Mouse (Mus musculus): ENCODE data around the gene Bst2. TPM values are rescaled to one million over a fixed set of nuclear protein-coding genes. Genes with fewer than 3 reads are reported as not detected.
"Not testable (repeated sequence)": the region's sequence is repeated elsewhere in the genome, so short reads cannot be mapped to it uniquely, and the experiment has no call there.

The Bst2 gene
- polyA plus RNA-seq, 1 experiment from 2014 or later, result 46.5 TPM

- Histone ChIP-seq H3K36me3 (ENCODE audit: control insufficient read depth, insufficient read depth, low read length) (no peaks in the 10 kb centered on the region), H3K27me3 (ENCODE audit: control insufficient read depth, insufficient read depth, low read length) (peaks cover 12% of the 10 kb centered on the region), H3K4me2 (ENCODE audit: low read depth, low read length) (no peak overlapping the region), H3K9ac (ENCODE audit: low read length) (no peak overlapping the region), H3K4me3 (replicated peaks; ENCODE audit: low read length) (no peak overlapping the region), H3K27ac (ENCODE audit: low read length) (peak overlapping the region; percentile 76), H3K4me1 (ENCODE audit: control insufficient read depth, insufficient read depth, low read length) (peaks cover 19% of the 10 kb centered on the region; the same call in 1 of the 2 replicates), H3K9me3 (replicated peaks; ENCODE audit: control insufficient read depth, low read length) (no peaks in the 10 kb centered on the region)
- 71% methylated on average over 11 of the region's 11 CpGs for WGBS
- ATAC-seq (ENCODE audit: insufficient read depth, low FRiP score), result peak; percentile 42; the same call in 1 of the 2 replicates
Observed at GRCm38 (mm10) chr8:71528362-71529073, 8.7 kb downstream of the Bst2 start.

- Histone ChIP-seq H3K4me3 (replicated peaks; ENCODE audit: low read length) (no peak overlapping the region), H3K4me2 (ENCODE audit: low read depth, low read length) (no peak overlapping the region), H3K27me3 (ENCODE audit: control insufficient read depth, insufficient read depth, low read length) (peaks cover 12% of the 10 kb centered on the region), H3K9ac (ENCODE audit: low read length) (no peak overlapping the region), H3K27ac (ENCODE audit: low read length) (peak overlapping the region; percentile 3), H3K9me3 (replicated peaks; ENCODE audit: control insufficient read depth, low read length) (no peaks in the 10 kb centered on the region), H3K4me1 (ENCODE audit: control insufficient read depth, insufficient read depth, low read length) (peaks cover 19% of the 10 kb centered on the region; the same call in 1 of the 2 replicates), H3K36me3 (ENCODE audit: control insufficient read depth, insufficient read depth, low read length) (no peaks in the 10 kb centered on the region)
- WGBS, result 60% methylated on average over 3 of the region's 3 CpGs
- ATAC-seq (ENCODE audit: insufficient read depth, low FRiP score), result no peak
Observed at GRCm38 (mm10) chr8:71527162-71527870, 9.9 kb downstream of the Bst2 start.

GRCm38 (mm10) chr8:71526272-71526671 lies 11.0 kb downstream of the Bst2 start:
- H3K4me1 ChIP-seq (ENCODE audit: control insufficient read depth, insufficient read depth, low read length), result peaks cover 19% of the 10 kb centered on the region; the same call in 1 of the 2 replicates
- H3K36me3 ChIP-seq (ENCODE audit: control insufficient read depth, insufficient read depth, low read length), result no peaks in the 10 kb centered on the region
- no peak overlapping the region for H3K4me2 ChIP-seq (ENCODE audit: low read depth, low read length)
- no peak for ATAC-seq (ENCODE audit: insufficient read depth, low FRiP score)
- H3K9ac ChIP-seq (ENCODE audit: low read length), result no peak overlapping the region
- H3K9me3 ChIP-seq (replicated peaks; ENCODE audit: control insufficient read depth, low read length), result no peaks in the 10 kb centered on the region
- 21% methylated on average over 6 of the region's 6 CpGs for WGBS
- peaks cover 12% of the 10 kb centered on the region for H3K27me3 ChIP-seq (ENCODE audit: control insufficient read depth, insufficient read depth, low read length)
- H3K27ac ChIP-seq (ENCODE audit: low read length), result no peak overlapping the region; the same call in 1 of the 2 replicates
- no peak overlapping the region for H3K4me3 ChIP-seq (replicated peaks; ENCODE audit: low read length)

- peak within 1 kb of the TSS; percentile 21; the same call in 1 of the 2 replicates for H3K4me2 ChIP-seq (ENCODE audit: low read depth, low read length)
- peak within 1 kb of the TSS; percentile 60 for H3K9ac ChIP-seq (ENCODE audit: low read length)
- WGBS, result 24% methylated on average over 46 of the region's 46 CpGs
- ATAC-seq (ENCODE audit: insufficient read depth, low FRiP score), result no peak
- H3K36me3 ChIP-seq (ENCODE audit: control insufficient read depth, insufficient read depth, low read length), result no peaks in the 10 kb centered on the region
- H3K27ac ChIP-seq (ENCODE audit: low read length), result peak within 1 kb of the TSS; percentile 3; the same call in 1 of the 2 replicates
- H3K27me3 ChIP-seq (ENCODE audit: control insufficient read depth, insufficient read depth, low read length), result peaks cover 12% of the 10 kb centered on the region
- H3K9me3 ChIP-seq (replicated peaks; ENCODE audit: control insufficient read depth, low read length), result no peaks in the 10 kb centered on the region
- H3K4me1 ChIP-seq (ENCODE audit: control insufficient read depth, insufficient read depth, low read length), result peaks cover 19% of the 10 kb centered on the region; the same call in 1 of the 2 replicates
- H3K4me3 ChIP-seq (replicated peaks; ENCODE audit: low read length), result peak within 1 kb of the TSS; percentile 11; the same call in 1 of the 2 replicates
Observed at GRCm38 (mm10) chr8:71525226-71526050, 11.8 kb downstream of the Bst2 start, which contains the start of gene Ccdc194. Gene Ccdc194 (minus strand): TSS chr8:71525711.

- Histone ChIP-seq H3K27ac (ENCODE audit: low read length) (no peak overlapping the region), H3K4me2 (ENCODE audit: low read depth, low read length) (peak overlapping the region; percentile 34), H3K27me3 (ENCODE audit: control insufficient read depth, insufficient read depth, low read length) (peaks cover 12% of the 10 kb centered on the region), H3K9ac (ENCODE audit: low read length) (peak overlapping the region; percentile 11), H3K4me1 (ENCODE audit: control insufficient read depth, insufficient read depth, low read length) (peaks cover 7% of the 10 kb centered on the region; the same call in 1 of the 2 replicates), H3K4me3 (replicated peaks; ENCODE audit: low read length) (no peak overlapping the region), H3K36me3 (ENCODE audit: control insufficient read depth, insufficient read depth, low read length) (no peaks in the 10 kb centered on the region), H3K9me3 (replicated peaks; ENCODE audit: control insufficient read depth, low read length) (no peaks in the 10 kb centered on the region)
- peak; percentile 89 for ATAC-seq (ENCODE audit: insufficient read depth, low FRiP score)
- 6% methylated on average over 17 of the region's 17 CpGs for WGBS
Observed at GRCm38 (mm10) chr8:71521634-71522033, 15.6 kb downstream of the Bst2 start.

GRCm38 (mm10) chr8:71519037-71519825 lies 18.0 kb downstream of the Bst2 start:
- ATAC-seq (ENCODE audit: insufficient read depth, low FRiP score); H3K27ac ChIP-seq (ENCODE audit: low read length); H3K4me3 ChIP-seq (replicated peaks; ENCODE audit: low read length); H3K9ac ChIP-seq (ENCODE audit: low read length); H3K36me3 ChIP-seq (ENCODE audit: control insufficient read depth, insufficient read depth, low read length); H3K27me3 ChIP-seq (ENCODE audit: control insufficient read depth, insufficient read depth, low read length); H3K4me1 ChIP-seq (ENCODE audit: control insufficient read depth, insufficient read depth, low read length); H3K9me3 ChIP-seq (replicated peaks; ENCODE audit: control insufficient read depth, low read length); H3K4me2 ChIP-seq (ENCODE audit: low read depth, low read length): not testable (repeated sequence)
- WGBS, result 49% methylated on average over 9 of the region's 10 CpGs

- Histone ChIP-seq H3K27me3 (ENCODE audit: control insufficient read depth, insufficient read depth, low read length) (no peaks in the 10 kb centered on the region), H3K4me2 (ENCODE audit: low read depth, low read length) (no peak overlapping the region), H3K4me3 (replicated peaks; ENCODE audit: low read length) (no peak overlapping the region), H3K27ac (ENCODE audit: low read length) (no peak overlapping the region), H3K4me1 (ENCODE audit: control insufficient read depth, insufficient read depth, low read length) (no peaks in the 10 kb centered on the region), H3K9me3 (replicated peaks; ENCODE audit: control insufficient read depth, low read length) (no peaks in the 10 kb centered on the region), H3K9ac (ENCODE audit: low read length) (no peak overlapping the region), H3K36me3 (ENCODE audit: control insufficient read depth, insufficient read depth, low read length) (no peaks in the 10 kb centered on the region)
- WGBS, result 7% methylated on average over 6 of the region's 6 CpGs
- ATAC-seq (ENCODE audit: insufficient read depth, low FRiP score), result no peak
Observed at GRCm38 (mm10) chr8:71516786-71517185, 20.5 kb downstream of the Bst2 start.

- no peak overlapping the region for H3K4me2 ChIP-seq (ENCODE audit: low read depth, low read length)
- H3K4me3 ChIP-seq (replicated peaks; ENCODE audit: low read length), result no peak overlapping the region
- no peaks in the 10 kb centered on the region for H3K27me3 ChIP-seq (ENCODE audit: control insufficient read depth, insufficient read depth, low read length)
- no peaks in the 10 kb centered on the region for H3K36me3 ChIP-seq (ENCODE audit: control insufficient read depth, insufficient read depth, low read length)
- H3K9me3 ChIP-seq (replicated peaks; ENCODE audit: control insufficient read depth, low read length), result no peaks in the 10 kb centered on the region
- H3K4me1 ChIP-seq (ENCODE audit: control insufficient read depth, insufficient read depth, low read length), result no peaks in the 10 kb centered on the region
- ATAC-seq (ENCODE audit: insufficient read depth, low FRiP score), result no peak
- H3K9ac ChIP-seq (ENCODE audit: low read length), result no peak overlapping the region
- H3K27ac ChIP-seq (ENCODE audit: low read length), result no peak overlapping the region
- 64% methylated on average over 5 of the region's 5 CpGs for WGBS
Observed at GRCm38 (mm10) chr8:71515043-71515442, 22.2 kb downstream of the Bst2 start.
